Mouse (Mus musculus) bone marrow, adult 2 months (tissue): ENCODE measurements around the gene Slc35e4. TPM values are rescaled to one million over a fixed set of nuclear protein-coding genes. Genes with fewer than 3 reads are reported as not detected.
A peak's percentile ranks its signal among the peaks of the same experiment; 100 is the strongest.
"Not testable (repeated sequence)": the region's sequence is repeated elsewhere in the genome, so short reads cannot be mapped to it uniquely, and the experiment has no call there.

ENCODE experiments used
- H3K27ac ChIP-seq: fragments of 200-500 bp; 2 replicates; pipeline ENCODE4 v1.5.1; 2012; ENCODE audit warnings: low read depth, mild to moderate bottlenecking, control low read depth, inconsistent platforms, low read length; ENCODE audit not compliant: control insufficient read depth, poor library complexity, insufficient read depth
- H3K4me1 ChIP-seq: fragments of 200-500 bp; 2 replicates; pipeline ENCODE4 v1.6.1; 2011; ENCODE audit warnings: low read length; ENCODE audit not compliant: control insufficient read depth, insufficient read depth
- H3K4me3 ChIP-seq: fragments of 200-500 bp; replicated peaks from 2 replicates; pipeline ENCODE3; 2011; ENCODE audit warnings: mild to moderate bottlenecking, low read depth, low read length, control low read depth; ENCODE audit not compliant: control insufficient read depth
- CTCF ChIP-seq: fragments of 200-500 bp; IDR thresholded peaks from 2 replicates; pipeline ENCODE4 v1.5.1; 2011; ENCODE audit warnings: low read length, control low read depth; ENCODE audit not compliant: control insufficient read depth, insufficient read depth
- POLR2A ChIP-seq: fragments of 200-500 bp; IDR thresholded peaks from 2 replicates; pipeline ENCODE4 v1.6.1; 2011; ENCODE audit warnings: low read depth, mild to moderate bottlenecking, control low read depth, low read length, borderline replicate concordance; ENCODE audit not compliant: control insufficient read depth
- WGBS: fragments of 180-500 bp; shearing (Covaris S2); methylation state at CpG from one replicate; pipeline ENCODE4 v1.1.7; 2018; 5-methylcytosine and 5-hydroxymethylcytosine counted together
- polyA plus RNA-seq: library from polyadenylated mRNA; stranded (reverse); fragments of >200 nt; gene quantifications from 2 replicates; pipeline ENCODE4 v1.2.4, GENCODE M21; 2011; ENCODE audit warnings: low replicate concordance; ENCODE audit not compliant: missing spikeins, insufficient read depth, insufficient read length

The Slc35e4 gene
- polyA plus RNA-seq, 1 experiment = 1.3 TPM

DNA sequence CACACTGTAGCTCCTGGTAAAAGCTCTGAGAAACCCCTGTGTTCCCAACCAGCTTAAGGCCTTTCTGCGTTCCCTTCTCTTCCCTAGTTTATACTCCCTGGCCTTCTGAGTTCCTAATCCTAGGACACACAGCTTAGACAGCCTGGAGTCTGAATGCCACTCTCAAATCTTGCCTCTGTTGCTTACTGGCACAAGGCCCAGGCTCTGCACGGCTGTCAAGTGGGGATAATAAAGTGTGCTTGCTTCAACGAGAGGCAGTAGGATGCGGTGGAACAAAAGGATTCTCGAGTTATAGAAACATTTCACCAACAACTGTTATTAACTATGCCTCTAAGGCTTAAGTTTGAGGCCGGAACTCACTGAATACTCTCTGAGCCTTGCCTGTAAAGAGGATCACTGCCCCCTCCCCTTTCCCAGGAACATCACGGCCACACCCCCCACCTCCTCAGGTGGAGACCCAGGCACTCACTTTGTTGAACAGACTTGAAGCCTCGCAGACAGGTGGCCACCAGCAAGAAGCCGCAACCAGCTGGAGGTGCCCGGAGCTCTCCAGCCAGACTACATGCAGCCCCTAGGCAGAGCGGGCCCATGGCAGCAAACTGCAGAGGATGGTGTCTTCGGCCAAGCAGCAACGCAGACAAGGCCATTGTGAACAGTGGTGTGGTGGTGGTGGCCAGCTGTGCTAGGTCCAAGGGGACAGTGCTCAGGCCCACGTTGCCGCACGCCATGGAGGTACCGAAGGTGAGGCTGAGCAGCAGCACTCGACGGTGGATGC is 2.2 kb downstream of the Slc35e4 start:
- TF ChIP-seq POLR2A (no peak), CTCF (no peak)
- WGBS = 64% methylated on average over 19 of the region's 19 CpGs
- peak overlapping the region; percentile 70 for H3K4me3 ChIP-seq
- H3K27ac ChIP-seq = no peak overlapping the region; the same call in 1 of the 2 replicates
- H3K4me1 ChIP-seq = no peaks in the 10 kb centered on the region

DNA sequence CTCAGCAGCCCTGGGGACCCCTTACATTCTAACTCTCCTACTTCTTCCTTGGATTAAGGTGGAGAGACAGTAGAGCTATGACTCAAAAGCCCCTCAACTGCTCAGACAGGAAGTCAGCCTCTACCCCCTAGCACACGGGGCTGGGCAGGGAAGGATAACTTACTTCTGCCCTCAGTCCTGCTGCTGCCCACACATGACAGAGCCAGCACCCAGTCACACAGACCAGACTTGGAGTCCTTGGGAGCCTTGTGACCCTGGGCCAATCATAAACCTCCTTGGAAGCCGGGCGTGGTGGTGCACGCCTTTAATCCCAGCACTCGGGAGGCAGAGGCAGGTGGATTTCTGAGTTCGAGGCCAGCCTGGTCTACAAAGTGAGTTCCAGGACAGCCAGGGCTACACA is 3.0 kb downstream of the Slc35e4 start:
- H3K4me3 ChIP-seq, H3K27ac ChIP-seq, H3K4me1 ChIP-seq: not testable (repeated sequence)
- WGBS = 74% methylated on average over 6 of the region's 6 CpGs

DNA sequence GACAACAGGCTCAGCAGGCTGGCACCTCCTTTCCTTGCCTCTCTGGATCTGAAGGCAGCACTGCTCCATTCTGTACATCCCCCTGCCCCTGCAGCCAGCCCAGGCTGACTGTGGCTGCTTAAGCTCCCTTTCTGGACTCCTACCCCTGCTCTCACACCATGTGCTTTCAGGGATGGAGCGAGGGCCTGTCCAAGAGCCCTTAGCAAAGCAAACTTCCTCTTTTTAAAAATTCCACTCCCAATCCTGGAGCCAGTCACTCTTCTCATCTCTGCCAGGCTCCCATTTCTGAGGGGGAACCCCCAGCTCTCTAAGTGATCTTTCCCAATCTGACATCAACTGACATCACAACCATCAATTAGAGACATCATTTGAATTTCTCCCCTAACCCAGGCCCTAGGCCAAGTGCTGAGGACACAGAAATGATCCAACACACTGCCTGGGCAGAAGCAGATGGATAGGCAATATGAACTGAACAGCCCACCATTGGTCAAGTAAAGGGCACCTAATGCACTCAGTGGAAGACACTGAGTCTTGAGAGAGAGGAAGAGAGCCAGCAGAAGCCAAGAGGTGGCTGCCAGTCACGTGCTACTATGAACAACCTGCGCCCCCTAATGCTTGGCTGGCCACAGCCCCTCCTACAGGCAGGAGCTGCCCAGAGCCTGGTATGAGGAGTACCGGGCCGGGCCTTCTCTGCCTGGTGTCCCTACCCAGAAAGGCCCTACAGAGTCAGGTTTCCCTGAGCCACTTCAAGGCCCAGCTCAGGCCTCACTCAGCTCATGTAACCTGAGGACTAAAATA is 3.8 kb downstream of the Slc35e4 start:
- TF ChIP-seq POLR2A = no peak
- no peak for TF ChIP-seq CTCF
- Histone ChIP-seq H3K27ac (no peak overlapping the region), H3K4me3 (no peak overlapping the region), H3K4me1 (no peaks in the 10 kb centered on the region)
- 51% methylated on average over 5 of the region's 5 CpGs for WGBS

DNA sequence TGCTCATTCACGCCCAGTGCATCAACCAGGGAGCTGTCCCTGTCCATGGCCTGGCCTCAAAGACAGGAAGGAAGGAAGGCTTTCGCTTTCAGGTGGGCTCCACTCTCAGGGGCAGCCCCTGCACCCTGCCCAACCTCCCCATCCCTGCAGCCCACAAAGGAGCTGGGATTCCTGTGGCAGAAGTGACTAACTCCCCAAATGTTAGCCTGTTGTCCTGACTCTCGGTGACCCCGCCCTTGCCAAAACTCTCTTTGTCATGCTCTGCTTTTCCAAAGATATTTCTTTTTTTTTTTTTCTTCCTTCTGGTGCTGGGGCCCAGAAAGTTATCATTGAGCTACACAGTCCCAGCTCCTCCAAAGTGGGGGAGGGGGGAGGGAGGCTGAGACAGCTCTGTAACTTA is 5.2 kb downstream of the Slc35e4 start:
- no peak for TF ChIP-seq CTCF
- TF ChIP-seq POLR2A = no peak
- Histone ChIP-seq H3K4me3 (no peak overlapping the region), H3K27ac (no peak overlapping the region), H3K4me1 (no peaks in the 10 kb centered on the region)
- WGBS = 81% methylated on average over 4 of the region's 4 CpGs

DNA sequence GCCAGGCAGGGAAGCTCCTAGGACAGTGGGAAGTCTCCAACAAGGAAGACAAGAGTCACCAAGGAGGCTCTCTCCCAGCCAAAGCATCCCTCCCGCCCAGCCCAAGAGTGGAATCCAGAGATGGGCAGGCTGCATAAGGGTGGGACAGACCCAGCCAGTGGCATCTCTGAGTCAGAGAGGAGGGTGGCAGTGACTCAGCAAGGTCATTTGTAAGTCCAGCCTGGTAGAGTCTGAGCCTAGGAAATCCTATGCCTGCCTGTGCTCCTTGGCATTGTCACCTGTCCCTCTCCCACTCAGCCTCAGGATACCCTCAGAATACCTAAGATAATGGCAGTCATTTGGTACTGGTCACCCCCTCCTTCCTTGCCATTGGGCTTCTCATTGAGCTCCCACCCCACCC is 9.0 kb downstream of the Slc35e4 start:
- TF ChIP-seq CTCF (no peak), POLR2A (no peak)
- no peak overlapping the region for H3K4me3 ChIP-seq
- 80% methylated on average over 1 of the region's 1 CpGs for WGBS
- H3K4me1 ChIP-seq = no peaks in the 10 kb centered on the region; the same call in 1 of the 2 replicates
- no peak overlapping the region for H3K27ac ChIP-seq

DNA sequence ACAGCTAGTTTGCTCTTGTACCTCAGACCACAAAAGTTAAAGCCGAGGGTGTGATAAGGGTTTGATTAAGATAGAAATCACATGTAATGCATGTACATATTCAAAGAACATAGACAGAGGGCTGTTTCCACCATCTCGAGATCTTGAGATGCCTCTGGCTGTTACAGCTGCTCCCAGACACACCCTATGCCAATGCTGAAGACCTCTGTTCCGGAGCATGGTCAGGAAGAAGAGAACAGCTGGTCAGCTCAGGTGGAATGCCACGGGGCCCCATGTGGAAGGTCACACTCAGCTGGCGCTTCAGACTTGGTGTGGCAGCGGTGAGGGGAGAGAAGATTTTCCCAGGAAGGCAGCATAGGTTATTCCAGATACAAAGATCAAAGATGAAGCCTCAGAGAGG is 9.8 kb downstream of the Slc35e4 start:
- no peaks in the 10 kb centered on the region; the same call in 1 of the 2 replicates for H3K4me1 ChIP-seq
- 74% methylated on average over 6 of the region's 6 CpGs for WGBS
- H3K27ac ChIP-seq = no peak overlapping the region
- H3K4me3 ChIP-seq = no peak overlapping the region
- TF ChIP-seq POLR2A = no peak
- TF ChIP-seq CTCF = no peak

DNA sequence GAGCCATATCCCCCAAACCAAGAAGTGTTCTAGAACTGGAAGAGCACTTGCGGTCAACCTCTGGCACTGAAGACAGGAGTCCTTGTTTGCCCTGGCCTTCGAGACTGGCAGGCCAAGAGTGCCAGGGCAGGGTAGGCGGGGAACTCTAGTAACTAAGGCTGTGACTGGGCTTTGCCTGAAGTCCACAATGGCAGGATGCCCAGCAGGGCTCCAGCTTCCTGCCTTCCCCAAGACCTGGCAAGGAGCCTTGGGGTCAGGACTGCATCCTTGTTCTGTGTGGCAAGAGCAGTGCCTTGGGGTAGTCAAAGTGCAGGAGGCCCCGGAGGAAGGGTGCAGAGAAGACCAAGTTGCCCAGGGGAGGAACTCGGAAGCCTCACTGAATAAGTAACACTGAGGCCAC is 11.4 kb downstream of the Slc35e4 start:
- Histone ChIP-seq H3K4me1 (no peaks in the 10 kb centered on the region; the same call in 1 of the 2 replicates), H3K4me3 (no peak overlapping the region), H3K27ac (no peak overlapping the region)
- WGBS = 45% methylated on average over 5 of the region's 5 CpGs
- TF ChIP-seq CTCF (no peak), POLR2A (no peak)

DNA sequence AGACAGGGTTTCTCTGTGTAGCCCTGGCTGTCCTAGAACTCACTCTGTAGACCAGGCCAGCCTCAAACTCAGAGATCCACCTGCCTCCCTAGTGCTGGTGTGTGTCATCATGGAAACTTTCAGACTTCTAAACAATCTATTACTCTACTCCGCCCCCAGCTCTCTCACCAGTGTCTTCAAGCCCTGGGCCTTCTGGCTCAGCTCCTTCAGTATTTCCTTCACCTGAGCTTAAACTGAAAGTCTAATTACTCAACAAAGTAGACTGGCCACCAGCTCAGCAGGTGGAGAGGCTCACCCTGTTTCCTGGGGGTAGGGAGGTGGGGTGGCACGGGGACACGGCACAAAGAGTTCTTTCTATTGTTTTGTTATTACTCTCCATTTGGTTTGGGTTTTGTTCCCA is 11.9 kb downstream of the Slc35e4 start:
- no peak overlapping the region for H3K4me3 ChIP-seq
- H3K27ac ChIP-seq = no peak overlapping the region
- H3K4me1 ChIP-seq = no peaks in the 10 kb centered on the region; the same call in 1 of the 2 replicates
- TF ChIP-seq CTCF (no peak), POLR2A (no peak)
- WGBS = 85% methylated on average over 3 of the region's 3 CpGs

DNA sequence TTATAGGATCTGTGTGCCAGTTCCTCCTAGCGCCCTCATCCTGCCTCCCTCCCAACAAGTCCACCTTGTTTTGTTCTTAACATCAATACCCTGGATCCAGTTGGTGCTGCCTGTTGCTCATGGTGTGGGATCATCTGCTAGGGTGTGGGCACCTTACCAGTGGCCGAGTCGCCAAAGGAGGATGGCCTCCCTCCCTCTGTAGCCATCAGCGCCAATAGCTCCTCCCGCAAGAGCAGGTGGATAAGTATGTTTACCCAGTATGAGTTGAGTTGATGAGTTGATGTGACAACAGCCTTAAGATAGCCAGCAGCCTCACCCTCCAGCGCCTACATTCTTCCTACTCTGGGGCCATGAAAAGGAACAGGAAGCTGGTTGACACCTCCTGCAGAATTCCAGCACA is 14.2 kb downstream of the Slc35e4 start:
- Histone ChIP-seq H3K27ac (no peak overlapping the region), H3K4me3 (no peak overlapping the region), H3K4me1 (no peaks in the 10 kb centered on the region; the same call in none of the 2 replicates)
- TF ChIP-seq CTCF = no peak
- no peak for TF ChIP-seq POLR2A
- 84% methylated on average over 6 of the region's 6 CpGs for WGBS
